Mouse (Mus musculus) cerebellum, adult 8-10 months (tissue): Measurements from ENCODE around the gene 1110051M20Rik.

Source experiments
- DNase-seq: peaks from one replicate; pipeline ENCODE4 v3.0.0; 2022

Gene 1110051M20Rik

DNA sequence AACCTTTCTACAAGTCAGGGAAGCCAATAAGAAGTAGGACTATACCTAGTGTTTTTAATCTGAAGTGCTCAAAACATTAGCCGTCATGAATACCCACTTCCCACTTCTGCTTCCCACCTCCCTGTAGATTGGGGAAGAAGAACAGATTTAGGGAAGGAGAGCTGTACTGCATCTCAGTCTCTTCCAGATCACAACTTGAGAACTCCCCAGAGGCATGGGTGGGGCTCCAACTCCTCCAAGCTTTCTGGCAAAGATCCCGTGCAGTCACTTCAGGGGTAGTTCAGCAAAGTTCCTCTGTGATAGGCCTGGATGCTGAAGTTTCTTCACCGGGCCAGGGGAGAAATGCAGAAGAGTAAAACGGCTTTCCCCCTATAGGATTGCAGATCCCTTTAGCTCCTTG lies 109.4 kb downstream of the 1110051M20Rik start:
- no peak for DNase-seq

DNA sequence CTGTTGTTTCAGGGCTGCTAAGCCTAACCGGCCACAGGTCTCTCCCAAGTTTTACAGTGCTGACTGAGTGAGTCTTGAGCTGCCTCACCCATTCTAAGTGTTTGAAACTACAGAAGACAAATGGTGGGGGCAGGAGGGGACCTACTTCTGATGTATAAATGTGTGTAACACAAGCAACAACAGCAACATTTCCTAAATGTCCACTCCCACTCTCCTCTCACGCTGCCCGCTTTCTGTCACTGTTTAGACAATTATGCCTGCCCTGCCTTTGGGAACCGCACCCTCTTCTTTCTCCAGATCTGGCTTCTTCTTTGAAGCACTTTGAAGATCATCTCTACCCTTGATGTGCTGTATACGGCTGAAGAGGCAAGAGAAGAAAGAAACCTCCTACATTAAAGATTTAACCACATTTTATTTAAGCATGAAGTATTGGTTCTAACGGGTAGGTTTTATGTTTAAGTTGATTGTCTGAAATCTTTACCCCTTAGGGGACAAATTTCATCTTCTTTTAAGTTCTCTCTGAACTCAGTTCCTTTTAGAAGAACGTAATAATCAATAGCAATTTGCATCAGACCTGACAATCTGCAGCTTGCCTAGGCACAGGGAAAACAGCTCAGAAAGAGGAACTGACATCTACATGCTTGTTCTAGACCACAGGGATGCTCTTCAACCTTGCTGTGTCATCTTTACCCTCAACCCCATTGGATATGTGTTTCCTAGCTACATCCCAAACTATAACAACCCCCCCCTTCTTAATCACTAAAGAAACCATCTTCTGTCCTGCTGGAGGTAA lies 113.3 kb downstream of the 1110051M20Rik start:
- DNase-seq: no peak

DNA sequence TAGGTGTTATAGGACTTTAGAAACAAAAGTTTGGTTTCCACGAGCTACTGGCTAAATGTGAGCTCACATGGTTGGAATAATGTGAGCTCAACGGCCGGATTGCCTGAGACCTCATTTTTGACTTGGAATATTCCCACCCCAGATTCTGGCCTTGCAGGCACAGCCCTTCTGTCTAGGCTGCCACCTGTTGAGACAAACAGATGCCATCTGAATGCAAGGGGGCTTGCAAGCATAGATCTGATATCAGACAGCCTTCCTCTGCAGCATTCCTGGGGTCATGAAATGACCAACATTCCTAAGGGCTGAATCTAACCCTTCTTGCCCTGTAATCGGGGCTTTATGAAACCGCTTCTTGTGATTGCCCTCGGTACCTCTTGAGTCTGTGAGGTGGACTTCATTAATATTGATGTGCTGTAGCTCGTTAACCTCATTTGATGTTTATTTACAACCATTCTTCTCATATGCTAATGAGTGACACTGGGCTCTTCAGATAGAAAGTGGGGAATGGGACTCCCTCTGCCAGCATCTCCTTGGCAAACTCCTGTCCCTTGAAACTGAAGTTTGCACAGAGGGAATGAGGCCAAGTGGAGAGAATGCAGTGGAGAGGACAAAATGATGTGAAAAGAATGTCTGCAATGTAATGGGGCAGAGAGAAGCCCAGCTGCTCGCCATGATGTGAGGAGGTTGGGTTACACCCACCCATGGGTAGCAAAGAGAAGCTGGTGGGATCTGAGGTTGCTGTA lies 114.3 kb downstream of the 1110051M20Rik start:
- no peak for DNase-seq

DNA sequence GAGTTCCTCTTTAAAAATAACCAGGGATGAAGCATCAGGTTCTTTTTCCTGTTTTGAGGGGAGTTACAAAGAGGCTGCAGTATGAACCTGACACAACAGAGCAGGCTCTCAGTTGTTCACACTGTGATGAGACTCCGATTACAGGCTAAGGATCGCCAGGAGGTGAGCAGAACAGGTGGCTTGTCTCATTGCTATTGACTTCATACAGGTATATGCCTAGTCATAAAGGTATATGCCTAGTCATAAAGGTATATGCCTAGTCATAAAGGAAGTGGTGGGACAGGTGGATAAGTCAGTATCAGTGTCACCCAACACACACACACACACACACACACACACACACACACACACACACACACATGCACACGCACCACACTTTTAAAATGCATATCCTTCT lies 115.8 kb downstream of the 1110051M20Rik start:
- DNase-seq: no peak

DNA sequence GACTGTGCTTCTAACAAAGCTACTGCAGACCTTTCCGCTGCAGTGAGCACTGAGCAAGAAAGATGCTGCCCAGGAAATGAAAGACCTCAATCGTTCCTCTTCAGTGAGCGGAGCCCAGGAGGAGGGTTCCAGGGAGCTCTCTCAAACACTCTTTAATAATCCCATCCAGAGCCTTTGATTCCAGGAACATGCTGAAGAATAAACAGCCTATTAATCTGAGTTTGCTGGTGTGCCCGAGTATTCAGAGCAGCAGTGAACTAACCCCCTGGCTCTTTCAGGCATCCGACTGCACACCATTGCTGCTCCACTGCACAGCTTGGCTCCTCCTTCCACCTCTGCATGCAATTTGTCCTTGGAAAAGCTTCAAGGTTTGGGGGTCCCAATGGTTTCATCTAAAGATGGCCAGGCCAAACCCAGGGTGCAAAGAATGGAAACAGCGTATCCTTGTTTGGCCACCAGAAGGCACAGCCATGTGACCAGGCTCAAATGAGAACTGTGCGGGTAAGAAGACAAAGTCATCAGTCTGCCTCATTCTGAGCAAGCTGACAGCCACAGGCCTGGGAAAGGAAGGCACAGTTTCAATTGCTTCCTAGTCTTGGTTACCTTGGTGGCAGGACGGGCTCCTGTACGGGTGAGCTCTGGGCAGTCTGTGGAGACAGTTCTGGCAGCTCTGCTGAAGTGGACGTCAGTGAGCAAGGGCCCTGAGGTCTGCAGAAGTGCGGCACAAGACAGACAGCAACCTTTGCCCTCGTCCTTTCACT lies 116.4 kb downstream of the 1110051M20Rik start:
- DNase-seq: peak; percentile 10

DNA sequence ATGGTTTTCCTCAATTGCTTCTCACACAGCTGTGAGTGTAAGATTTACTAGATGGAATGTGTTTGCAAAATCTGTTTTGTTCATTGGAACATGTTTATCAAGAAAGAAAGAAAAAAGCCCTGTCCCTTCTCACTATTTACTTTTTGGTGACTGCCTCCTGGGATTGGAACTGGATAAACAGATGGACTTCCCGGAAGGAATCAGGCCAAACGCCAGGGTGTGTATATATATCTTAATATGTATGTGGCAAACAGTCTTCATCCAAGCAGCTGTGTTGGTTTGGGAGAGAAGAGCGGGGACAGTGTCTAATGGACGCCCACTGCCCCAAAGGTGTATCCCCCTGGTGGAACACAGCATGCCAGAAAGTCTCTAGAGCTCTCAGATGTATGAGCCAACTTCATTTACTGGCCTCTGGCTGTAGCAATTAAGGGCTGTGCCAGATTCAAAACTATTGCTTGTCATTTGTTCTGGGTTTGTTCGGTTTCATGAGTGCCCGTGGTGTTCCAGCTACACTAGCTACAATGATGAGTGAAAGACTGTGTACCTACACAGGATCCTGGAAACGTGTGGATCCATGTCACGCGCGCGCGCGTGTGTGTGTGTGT lies 117.7 kb downstream of the 1110051M20Rik start:
- DNase-seq: no peak

DNA sequence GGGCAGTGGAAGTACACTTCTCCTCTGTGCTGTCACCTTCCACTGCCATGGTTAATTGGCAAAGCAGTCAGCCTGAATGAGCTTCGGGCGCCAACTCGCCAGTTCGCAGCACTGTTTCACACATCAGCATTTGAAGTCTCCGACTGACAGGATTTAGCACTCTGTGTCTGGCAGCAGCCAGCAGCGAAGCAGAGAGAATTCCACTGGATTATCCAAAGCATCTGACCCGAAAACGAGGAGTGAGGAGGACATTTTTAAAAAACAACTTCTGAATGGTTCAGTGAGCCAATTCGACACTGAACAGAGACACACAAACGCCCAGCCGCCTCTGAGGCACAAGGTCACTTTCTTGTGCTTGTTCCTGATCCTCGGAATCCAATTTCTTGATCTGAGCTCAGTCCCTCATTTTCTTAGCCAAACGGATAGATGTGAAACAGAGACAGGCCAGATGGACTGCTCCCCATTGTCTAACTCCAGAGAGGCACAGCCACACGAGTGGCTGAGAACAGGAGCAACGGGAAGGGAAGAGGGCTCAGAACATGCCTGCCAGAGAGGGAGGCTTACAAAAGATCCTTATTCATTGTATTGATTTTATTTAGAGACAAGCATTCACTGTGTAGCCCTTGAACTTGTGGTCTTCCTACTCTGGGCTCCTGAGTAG lies 119.6 kb downstream of the 1110051M20Rik start:
- DNase-seq: no peak

DNA sequence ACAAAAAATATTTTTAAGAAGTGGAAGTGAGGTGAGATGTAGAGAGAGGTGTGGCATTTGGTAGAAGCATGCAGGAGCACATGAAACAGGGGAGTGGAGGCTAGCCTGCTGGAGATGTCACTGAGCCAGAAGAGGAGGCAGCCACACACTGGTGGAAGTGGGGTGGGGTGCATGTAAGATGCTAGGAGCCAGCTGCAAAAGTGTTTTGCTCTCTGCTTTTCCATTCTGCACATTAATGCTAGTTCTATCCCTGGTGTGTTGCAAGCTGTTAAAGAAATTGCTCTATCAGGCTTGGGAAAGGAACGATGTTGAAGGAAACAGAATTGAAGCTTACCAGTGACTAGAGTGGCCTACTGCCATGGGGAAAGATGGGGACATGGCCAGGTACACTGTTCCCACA lies 120.2 kb downstream of the 1110051M20Rik start:
- no peak for DNase-seq

DNA sequence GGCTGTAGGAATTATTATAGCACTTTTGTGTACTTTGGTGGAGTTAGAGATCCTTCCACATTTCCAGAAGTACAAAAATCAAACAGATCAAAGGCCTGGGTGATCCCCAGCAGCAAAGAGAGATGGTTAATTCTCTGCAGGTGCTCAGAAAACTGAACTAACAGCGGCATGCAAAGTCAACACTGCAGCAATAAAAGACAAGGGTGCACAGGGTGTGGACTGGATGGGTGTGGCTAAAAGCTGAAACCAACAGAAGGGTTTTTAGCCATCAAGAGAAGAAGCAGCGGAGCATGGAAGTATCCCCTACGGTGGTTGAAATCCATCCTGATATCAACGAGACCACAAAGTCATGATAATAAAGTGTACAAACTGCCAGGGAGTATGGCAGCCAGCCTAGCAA lies 122.0 kb downstream of the 1110051M20Rik start:
- no peak for DNase-seq

DNA sequence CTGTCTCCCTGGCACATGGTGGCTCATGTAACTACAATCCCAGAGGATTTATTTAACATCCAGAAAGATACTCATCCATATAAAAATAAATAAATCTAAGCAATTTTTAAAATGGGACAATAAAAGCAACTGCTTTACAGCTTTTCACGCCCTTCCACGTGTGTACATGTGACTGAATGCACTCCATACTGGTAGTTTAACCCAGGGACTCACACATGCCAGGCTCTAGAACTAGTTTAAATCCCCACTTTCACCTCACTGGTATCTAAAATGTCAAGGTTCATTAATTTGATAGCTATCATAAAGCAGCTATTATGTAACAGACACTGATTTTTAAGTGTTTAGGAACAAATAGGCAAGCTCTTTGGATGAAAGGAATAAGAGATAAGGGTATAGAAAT lies 122.6 kb downstream of the 1110051M20Rik start:
- no peak for DNase-seq

DNA sequence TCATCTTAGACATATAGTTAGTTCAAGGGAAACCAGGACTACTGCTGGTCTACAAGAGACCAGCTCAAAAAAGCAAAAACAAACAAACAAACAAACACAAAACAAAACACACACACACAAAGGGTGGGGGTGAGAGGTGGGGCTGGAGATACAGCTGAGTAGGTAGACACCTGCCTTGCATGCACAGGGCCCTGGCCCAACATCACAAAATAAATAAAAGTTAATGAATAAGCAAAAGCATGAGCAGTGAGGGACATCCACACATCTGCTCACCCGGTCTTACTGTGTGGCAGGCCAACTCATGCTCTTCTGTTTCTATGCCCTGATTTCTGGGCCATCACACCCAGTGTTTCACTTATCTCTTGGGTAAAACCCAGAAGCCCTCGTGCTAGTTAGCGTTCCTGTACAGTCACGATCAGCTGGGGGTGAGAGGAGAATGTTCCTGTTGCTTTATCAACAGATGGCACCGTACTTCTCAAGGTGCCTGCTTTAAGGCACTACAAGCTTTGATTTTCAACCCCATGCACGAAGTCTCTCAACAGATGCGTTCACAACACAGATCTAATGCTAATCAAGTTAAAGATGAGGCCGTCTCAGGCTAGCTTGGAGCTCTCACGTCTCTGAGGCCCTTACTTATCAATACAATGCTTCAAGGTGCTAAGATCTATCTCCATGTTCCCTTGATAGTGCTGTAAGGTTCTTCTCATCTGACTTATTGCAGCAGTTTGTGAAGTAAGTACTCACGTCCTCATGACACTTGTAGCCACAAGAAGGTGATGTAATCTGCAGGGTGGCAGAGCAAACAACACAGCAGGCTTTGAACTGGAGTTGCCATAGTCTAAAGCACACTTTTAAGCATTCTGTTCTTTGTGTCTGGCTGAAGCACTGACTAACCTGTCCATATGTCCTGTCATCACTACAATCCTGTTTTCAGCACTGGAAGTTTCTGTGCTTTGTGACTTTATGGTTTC lies 123.7 kb downstream of the 1110051M20Rik start:
- DNase-seq: no peak

DNA sequence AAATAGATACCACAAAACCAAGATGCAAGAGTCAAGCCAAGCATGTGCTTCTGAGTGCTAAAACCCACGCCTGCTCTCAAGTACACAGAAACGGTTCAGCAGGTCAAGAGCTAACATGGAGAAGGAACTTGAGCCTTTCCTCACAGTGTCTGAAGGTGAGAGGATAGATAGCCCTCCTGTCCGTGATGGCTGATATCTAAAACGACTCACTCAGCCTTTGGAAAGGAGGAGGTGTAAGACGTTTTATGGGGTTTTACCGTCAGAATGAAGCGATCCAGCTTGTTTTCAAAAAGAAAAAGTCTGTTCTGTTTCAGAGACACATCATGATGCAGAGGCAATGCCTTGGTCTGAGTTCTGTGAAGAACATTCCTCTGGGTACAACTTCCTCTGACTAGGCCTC lies 130.3 kb downstream of the 1110051M20Rik start:
- DNase-seq: no peak

DNA sequence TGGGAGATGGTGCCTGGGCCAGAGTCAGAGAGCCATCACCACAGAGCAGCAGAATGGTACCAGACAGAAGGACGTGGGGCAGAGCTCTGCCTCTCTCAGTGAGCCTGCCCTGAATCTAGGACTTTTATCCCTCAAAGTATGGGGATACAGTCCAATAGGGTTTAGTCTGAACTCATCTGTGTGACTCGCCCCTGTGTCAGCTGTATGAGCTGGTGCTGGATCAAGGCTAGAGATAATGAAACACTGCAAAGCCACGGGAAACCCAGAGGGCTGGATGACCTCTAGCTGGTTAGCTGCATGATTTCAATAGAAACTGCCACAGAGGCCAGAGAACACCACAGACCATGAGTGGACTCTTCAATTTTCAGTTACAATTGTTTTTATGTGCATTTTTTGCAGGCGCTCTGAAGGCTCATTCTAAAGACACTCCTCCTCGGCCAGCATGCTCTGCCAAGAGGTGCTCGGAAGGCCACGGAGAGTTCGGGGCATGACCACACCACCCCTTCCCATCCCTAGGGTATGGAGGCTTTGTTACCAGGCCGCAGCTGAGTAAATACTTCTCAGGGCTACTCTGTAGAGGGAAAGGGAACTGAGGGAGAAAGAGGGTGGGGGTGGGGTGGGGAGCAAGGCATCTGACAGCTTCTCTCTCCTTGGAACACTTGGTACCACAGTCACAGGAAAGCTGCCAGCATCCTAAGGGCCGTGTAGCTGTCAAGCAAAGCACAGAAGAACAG lies 131.8 kb downstream of the 1110051M20Rik start:
- no peak for DNase-seq

DNA sequence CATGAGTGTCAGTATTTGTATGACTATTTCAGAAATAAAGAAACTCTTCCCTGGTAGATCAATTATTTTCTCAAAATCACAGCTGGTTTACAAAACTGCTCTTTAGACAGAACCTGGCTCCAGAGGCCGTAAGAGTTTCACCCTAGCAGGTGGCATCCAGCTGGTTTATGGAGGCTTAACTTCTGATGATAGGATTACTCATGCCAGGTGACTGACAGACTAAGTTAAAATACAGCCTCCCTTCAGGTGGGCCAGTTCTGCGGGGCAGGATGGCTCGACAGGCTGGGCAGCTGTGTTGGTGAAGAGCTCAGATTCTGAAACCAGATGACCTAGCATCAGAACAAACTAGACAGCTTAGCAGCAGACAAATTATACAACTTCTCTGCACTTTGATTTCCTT lies 135.0 kb downstream of the 1110051M20Rik start:
- DNase-seq: no peak

DNA sequence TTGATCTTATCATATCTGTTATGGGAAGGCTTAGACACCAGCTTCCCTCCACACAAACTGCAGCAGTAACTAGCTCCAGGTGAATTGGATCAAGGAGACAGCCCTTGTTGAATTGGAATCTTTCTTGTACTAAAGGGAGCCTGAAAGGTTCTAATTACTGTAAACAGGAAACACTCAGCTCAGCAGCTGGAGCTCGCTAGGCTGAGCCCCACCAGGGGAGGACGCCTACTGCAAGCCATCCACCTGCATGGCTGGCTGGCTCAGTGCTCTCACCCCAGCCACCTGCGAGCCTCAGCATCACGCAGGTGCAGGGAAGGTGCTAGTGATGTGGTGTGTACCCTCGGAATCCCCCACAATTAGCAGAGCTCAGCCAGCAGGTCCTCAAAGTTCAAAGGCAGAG lies 135.8 kb downstream of the 1110051M20Rik start:
- no peak for DNase-seq

DNA sequence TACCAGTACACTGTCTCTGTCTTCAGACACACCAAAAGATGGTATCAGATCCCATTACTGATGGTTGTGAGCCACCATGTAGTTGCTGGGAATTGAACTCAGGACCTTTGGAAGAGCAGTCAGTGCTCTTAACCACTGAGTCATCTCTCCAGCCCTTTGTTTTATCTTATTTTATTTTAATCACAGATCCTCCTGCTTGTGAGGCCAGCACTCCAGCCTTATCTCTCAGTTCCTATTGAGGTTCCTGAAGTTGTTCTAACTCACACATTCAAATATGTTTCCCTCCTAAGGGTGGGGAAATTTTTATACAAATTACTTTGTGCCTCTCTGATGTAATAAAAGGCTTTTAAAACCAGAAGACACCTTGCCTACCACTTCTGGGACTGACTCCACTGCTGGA lies 137.9 kb downstream of the 1110051M20Rik start:
- DNase-seq: no peak

DNA sequence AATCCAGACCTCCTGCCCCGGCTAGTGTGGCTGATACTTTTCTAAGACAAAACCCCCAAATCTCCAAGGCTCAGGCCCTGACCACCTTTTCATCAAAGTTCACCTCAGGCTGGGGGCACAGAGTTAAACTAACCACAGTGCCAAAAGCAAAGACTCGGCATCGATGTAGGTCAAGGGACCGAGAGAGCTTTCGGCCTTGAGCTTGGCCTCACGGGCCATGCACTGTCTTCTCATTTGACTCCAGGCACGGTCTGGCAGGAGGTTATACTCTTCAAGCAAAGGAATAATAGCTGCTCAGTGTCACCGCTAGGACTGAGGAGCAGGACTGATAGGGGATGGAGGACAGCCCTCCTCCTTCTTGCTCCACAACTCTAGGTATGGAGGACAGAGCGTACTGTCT lies 138.6 kb downstream of the 1110051M20Rik start:
- DNase-seq: no peak

DNA sequence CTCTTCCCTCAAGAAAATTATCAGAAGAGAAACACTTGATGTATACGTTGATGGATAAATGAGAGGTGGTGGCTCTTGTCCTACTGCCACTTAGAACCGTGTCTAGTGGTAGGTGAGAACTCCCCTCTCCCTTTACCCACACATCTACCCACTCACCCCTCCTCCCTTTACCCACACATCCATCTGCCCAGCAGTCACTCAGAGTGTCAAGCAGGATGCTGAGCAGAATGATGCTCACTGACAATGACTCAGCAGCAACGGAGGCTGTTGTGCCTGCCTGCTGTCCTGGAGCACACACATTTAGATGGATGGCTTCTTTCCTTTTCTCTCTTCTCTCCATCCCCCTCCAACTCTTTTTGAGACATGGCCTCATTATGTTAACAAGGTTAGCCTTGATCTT lies 141.7 kb downstream of the 1110051M20Rik start:
- no peak for DNase-seq

DNA sequence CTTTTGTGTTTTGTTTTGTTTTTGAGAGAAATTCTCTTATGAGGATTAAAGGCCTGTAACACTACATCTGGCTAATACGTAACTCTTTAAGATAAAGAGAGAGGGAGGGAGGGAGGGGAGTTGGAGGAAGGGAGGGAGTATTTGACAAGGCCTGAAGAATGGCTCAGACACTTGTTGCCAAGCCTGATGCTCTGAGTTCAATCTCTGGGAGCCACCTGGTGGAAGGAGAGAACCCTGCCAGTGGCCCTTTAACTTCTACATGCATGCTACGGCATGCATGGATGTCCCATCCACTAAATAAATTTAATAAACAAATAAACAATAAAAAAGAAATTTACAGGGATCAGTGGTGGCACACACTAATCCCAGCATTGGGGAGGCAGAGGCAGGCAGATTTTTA lies 142.7 kb downstream of the 1110051M20Rik start:
- DNase-seq: no peak

DNA sequence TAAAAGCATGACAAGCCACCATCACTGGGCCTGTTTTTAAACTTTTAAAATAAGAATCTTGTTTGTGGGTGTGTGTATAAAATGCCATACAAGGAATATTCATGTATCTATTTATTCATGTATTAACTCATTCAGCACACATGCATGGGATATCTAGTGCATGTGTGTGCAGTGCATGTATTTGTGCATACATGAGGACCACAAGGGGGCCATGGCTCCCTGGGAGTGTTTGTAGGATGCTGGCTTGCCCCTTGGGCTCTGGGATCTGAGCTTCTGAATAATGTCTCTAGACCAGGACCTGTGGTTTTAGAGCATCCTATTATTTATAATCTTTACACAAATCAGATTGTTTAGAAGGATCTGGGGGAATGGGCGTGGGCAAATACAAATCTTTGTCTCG lies 143.7 kb downstream of the 1110051M20Rik start:
- no peak for DNase-seq

DNA sequence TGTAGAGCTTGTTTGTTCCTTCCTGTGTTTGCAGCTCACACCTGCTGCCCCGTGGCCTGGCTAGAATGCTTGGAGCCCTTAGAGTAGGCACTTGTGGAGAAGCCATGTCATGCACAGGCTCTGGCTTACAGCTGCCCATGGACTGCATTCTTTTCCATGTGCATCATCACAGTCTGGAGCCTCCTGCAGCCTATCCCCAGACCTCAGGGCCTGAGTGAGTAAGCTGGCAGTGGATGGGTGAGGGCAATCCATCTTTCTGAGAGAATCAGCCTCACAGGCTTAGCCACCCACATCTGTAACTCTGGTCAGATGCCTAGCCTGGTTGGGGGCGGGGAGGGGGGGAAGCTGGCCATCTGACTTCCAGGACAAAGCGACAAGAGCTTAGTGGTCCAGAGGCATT lies 145.3 kb downstream of the 1110051M20Rik start:
- no peak for DNase-seq
